Mouse (Mus musculus) stomach, postnatal 0 days (tissue): ENCODE measurements around the gene Xpo4.

Source experiments
- CTCF ChIP-seq: IDR thresholded peaks from 2 replicates; pipeline ENCODE4 v1.5.1; 2016; ENCODE audit warnings: antibody characterized with exemption, low read depth, mild to moderate bottlenecking, moderate library complexity
- EP300 ChIP-seq: optimal IDR thresholded peaks from 2 replicates; pipeline ENCODE3; 2016; ENCODE audit warnings: antibody characterized with exemption

- no peak for TF ChIP-seq EP300
- TF ChIP-seq CTCF, result peak; percentile 88
These were observed 132.0 kb downstream of the Xpo4 start for GRCm38 (mm10) chr14:57533214-57533613.
